Mouse (Mus musculus) ovary, postnatal 10 days (tissue): ENCODE measurements around the gene Snx30.

Source experiments
- DNase-seq: peaks from one replicate; pipeline ENCODE4 v3.0.0; 2022; ENCODE audit warnings: low spot score

Gene Snx30

DNA sequence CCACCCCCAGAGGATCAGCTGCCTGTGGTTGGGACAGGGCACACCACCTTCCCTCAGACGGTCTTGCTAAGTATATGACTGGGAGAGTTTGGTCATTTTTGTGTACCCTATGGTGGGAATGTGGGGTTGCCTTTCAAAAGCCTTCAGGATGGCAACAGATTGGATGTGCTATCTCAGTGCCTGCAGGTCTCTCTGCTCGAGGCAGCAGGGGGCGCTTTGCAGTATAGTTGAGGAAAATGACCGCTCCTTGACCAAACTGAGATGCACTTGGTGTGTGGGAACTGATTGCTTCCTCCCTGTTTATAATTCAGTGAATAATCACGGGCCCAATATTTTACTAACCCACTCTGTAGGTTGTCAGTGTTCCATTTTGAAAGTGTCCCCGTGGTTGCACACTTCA, 96.9 kb downstream of the Snx30 start:
- no peak for DNase-seq

DNA sequence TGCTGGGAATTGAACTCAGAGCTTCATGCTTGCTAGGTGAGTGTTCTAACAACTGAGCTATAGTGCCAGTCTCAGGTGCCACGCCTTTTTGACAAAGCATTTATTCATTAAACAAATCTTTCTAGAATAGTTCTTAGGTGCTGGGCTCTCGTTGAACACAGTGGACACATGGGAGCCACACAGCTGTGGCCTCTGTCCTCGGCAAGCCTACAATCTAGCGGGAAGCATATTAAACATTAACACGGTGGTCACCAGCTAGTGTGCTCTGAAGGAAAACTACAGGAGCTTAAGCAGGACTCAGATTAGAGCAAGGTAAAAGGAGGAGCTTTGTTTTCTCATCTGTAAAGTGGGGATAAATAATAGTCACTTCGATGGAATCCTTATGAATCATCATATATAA, 101.5 kb downstream of the Snx30 start:
- no peak for DNase-seq

DNA sequence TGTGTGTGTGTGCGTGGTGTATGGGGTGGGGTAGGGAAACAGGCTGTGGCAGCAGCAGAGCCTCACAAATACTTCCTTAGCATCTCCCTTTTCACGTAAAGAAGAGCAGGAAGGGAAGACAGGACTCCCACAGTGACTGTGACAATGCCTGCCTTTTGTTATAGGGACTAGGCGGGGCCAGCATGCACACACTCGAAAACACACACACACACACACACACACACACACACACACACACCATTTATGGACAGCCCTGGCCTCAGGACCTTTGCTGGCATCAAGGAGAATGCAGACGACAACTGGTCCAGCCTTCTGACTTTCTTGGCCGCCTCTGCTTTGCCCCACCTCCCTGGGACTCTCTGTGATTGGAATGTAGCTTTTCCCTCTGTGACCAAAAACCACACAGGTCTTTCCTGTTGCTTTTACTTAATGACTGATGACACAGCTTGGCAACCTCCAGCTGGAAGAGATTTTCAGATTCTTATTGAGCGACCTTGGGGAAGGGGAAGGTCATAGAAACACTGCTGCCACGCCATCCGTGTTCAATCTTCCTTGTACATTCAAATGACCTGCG, 102.1 kb downstream of the Snx30 start:
- no peak for DNase-seq

DNA sequence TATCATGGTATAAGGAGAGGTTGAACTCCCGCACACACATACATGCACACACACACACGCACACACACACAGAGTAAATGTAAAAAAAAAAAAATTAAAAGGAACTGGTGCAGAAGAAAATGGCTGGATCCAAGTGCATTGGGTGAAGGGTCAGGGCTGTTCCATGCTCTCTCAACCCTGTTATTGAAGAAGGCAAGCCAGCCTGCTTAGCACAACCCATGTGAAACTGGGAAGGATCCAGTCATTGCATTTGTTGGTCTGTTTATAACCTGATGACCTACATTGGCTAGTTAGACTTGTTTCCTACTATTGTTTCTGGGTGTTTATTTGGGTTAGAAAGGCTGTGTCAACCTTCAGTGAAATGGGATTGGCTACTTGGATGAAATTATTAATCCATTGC, 103.1 kb downstream of the Snx30 start:
- DNase-seq: no peak

DNA sequence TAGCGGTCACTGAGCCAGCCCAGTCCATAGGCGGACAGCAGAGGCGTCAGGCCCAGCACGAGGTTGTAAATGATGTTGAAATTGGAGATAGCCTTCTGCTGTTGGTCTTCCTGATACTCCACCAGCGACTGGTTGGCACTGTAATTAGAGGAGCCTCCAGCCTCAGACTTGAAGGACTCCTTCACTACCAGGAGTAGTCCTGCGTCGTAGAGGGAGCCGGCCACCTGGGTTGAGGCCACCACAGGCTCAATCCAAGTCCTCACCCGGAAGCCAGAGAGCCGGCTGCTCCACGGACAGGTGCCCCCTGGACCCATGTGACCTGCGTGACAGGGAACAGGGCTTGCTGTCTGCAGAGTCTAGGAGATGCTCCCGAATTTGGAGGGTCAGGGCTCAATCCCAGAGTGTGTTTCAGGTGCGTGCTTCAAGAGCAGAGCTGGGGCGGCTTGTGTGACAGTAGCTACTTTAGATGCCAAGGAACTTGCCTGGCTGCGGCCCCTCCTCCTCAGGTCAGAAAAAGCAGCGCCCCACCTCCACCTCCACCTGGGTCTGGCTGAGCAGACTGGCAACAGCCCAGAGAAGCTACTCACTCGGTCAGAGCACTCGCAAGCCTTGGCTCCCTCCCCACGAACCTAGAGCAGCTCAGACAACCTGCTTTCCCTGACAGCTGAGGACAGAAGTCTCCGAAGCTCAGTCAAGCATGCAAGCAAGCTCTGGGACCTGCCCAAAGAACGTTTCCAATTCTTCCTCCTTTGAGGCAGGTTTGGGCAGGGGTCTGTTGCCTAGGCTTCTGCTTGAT, 109.2 kb downstream of the Snx30 start, which contains the start of gene Slc46a2:
TSS of gene Slc46a2 (minus strand) at position 449 of the 796 bp plus-strand sequence.
- DNase-seq: no peak

DNA sequence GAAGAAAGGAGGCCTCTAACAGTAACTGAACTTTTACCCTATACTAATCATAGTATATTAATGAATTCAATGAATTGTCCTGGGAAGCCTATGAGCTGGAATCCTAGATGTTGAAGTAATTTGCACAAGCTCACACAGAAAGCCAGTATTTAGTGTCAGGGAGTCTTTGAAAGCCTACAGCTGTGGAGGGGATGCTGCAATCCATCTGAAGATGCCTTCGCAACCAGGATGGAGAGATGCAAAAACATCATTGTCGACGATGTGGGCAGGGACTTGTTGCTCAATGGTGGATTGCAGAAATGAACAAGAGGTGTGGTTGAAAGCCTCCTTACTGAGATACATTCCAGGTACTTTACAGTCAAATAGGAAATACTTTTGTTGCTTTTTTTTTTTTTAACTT, 112.3 kb downstream of the Snx30 start:
- DNase-seq: no peak

DNA sequence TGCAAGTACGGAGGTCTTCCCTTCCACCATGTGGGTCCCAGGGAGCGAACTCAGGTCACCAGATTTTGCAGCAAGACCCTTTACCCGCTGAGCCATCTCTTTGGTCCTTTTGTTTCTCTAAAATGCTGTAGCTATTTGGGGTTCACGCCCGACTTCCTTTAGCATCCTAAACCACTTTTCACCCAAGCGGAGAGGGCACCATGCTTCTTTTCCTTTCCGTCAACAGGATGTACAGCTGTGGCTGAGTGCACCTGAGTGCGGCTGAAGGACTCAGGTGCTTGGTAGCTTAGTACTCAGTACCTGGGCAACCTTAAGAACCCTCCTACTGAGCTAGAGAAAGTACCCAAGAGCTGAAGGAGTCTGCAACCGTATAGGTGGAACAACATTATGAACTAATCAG, 119.4 kb downstream of the Snx30 start:
- no peak for DNase-seq

DNA sequence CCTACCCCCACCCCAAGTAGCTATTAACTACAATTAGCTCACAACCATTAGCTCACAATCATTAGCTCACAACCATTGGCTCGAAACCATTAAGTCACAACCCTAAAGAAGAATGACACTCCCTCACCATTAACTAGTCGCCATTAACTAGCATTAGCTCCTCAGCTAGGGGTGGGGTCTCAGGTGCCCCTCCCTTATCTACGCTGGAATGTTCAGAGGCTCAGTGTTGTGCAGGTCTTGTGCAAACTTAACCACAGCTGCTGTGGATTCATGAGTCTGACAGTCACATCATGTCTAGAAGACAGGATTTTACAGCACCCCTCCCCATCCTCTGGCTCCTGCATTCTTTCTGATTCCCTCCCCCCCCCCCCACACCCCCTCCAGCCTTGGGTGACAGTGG, 122.0 kb downstream of the Snx30 start:
- no peak for DNase-seq

DNA sequence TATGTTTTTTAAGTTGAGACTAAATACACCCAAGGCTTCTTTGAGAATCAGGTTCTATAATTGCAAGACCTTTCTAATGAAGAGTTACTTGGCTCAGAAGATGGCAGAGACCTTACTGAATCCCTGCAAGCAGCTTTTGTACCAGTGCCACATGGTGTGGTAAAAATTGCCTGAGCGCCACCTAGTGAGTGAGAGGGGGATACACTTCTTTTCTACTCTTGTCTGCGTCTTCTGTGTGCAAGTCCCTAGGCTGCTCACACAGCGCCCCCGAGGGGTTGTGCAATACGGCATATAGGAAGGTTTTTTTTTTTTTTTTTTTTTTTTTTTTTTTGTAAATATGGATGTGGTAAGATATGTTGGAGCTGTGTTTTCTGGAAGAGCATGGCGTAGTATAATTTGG, 122.7 kb downstream of the Snx30 start:
- DNase-seq: no peak

DNA sequence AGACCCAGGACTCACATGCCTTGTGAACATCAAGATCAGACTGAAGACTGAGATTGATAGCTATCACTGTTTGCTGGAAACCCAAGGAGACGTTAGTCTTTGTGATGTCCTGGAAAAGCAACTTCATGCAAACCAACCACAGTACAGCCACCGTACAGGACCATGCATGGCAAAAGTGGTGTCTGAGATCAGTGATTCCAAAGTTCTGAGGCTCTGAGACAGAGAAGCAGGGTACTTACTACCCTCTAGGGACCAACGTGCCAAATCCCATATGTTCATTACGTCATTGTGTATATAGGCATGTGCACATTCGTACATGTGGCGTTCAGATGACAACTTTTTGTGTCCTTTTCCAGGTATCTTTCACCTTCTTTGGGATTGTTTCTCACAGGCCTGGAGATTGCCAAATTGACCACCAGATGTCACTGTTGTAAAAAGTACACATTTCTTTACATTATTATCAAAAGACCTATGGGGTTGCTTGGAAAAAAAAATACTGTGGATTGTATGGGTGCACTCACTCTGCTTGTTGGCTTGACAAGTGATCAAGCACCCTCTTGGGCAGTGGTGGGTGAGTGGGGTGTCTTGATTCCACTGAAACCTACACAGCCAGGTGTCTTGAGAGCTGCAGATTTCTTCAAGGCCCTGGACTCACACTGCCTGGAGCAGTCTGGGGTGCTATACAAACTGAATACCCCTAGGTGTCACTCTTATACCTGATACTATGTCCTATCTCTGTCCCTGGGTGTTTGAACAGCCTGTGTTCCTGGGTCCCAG, 127.1 kb downstream of the Snx30 start:
- DNase-seq: no peak

DNA sequence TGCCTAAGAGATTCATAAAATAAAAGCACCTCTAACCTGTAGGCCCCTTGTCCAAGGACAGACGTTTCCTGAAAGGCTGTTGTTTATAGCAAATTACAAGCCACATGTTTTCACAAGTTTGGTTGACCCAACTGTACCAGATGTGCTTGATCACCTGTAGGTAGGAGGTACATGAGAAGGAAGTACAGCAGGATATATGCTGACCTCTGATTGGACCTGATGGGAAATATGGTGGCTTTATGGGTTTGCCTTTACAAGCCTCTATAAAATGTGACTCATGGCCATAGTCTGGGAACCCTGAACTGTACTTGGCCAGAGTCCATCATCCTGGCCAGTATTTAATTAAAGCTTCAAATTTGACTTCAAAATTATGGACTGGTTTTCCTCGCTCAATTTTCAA, 131.9 kb downstream of the Snx30 start:
- no peak for DNase-seq
